Mouse (Mus musculus) adrenal gland, adult 18-20 months (tissue): Measurements from ENCODE around the gene Aaas. TPM values are rescaled to one million over a fixed set of nuclear protein-coding genes. Genes with fewer than 3 reads are reported as not detected.

Experiments used
- DNase-seq, 2 experiments: peaks; one replicate each; pipeline ENCODE4 v3.0.0; 2021 to 2022; ENCODE audit warnings: low spot score in 2 of 2
- total RNA-seq, 2 experiments: library from RNA; stranded (reverse); gene quantifications; 1 replicate in 1 of 2; 2 replicates in 1 of 2; pipeline ENCODE4 v1.2.3; 2021

The Aaas gene
- total RNA-seq, 2 experiments from 2014 or later, result 12.0 to 14.7 TPM

DNA sequence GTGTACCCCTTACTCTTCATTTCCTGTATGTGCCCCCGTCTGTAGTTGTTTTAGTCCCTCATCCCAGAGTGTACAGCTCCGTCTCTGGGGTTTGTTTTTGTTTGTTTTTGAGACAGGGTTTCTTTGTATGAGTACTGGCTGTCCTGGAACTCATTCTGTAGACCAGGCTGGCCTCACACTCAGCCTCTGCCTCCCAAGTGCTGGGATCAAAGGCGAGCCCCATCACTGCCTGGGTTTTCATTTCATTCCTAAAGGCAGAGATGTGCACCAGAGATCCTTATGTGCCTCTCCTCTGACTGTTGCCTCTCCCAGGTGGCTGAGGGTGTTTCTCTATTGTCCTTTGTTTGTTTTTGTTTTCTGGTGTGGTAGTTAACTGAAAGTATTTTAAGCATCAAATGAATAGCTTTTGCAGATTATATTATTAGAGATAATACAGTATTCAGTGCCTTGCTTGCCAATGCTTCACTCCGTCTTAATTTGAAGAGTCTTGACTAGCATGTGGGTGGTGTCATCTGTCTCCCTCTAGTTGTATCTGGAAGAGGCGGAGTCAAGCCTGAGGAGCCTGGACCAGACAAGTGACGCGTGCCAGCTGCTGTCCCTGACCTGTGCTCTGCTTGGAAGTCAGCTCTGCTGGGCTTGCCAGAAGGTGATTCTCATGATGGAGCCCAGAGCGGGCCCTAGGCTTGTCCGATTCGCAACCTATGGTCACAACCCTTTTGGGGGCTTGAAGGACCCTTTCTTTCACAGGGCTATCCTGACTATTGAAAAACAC lies 40.3 kb downstream of the Aaas start:
- peak; percentile 38 to 40 for DNase-seq

DNA sequence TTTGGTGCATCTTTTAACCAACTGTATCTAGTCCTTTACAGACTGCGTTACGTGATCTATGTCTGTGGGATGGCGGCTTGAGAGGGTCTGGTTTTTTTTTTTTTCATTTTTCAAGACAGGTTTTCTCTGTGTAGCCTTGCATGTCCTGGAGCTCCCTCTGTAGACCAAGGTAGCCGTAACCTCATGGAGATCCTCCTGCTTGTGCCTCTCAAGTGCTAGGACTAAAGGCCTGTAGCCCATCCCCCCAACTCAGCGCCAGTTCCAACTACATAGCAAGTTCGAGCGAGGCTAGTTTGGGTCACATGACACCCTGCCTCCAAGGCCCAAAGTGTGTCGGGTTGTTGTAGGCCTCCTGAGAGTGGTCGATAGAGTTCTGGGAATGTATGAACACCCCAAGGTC lies 41.9 kb downstream of the Aaas start:
- no peak for DNase-seq

DNA sequence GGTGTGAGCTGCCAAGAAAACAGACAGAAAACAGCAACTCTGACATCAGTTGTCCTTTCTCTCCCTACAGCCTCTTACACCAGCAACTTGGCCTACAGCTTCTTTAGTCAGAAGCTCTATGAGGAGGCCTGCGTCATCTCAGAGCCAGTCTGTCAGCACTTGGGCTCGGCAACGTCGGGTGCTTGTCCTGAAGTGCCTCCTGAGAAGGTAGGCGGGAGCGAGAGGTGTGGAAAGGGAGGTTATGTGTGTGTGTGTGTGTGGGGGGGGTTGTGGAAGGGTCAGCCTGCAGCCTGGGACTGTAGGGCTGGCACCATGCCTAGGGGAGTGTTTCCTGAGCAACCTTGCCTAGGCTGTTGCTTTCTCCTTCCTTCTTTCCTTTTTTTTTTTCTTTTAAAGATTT lies 48.0 kb downstream of the Aaas start:
- no peak for DNase-seq

DNA sequence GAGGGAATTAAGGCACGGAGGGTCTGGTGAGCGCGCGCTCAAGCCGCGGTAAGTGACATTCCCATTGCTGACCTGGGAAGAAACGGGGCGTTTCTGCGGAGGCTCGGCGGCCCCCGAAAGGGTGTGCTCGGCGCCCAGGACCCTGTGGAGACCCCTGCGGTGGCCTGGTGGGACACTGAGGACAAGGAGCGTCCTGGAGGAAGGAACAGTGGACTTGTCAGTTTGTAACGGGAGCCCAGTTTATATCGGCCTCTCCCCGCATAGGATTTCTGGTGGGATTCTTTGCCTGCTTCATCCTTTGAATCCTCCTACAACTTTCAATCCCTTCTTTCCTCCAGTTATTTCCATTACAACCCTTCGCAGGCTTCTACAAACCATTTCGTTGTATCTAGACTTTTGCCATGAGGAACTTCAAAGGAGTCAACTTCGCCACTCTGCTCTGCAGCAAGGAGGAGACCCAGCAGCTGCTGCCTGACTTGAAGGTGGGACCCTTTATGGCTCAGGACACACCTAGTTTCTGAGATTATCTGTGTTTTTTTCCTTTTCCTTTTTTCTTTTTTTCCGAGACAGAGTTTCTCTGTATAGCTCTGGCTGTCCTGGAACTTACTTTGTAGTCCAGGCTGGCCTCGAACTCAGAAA lies 54.1 kb downstream of the Aaas start:
- DNase-seq, result no peak

DNA sequence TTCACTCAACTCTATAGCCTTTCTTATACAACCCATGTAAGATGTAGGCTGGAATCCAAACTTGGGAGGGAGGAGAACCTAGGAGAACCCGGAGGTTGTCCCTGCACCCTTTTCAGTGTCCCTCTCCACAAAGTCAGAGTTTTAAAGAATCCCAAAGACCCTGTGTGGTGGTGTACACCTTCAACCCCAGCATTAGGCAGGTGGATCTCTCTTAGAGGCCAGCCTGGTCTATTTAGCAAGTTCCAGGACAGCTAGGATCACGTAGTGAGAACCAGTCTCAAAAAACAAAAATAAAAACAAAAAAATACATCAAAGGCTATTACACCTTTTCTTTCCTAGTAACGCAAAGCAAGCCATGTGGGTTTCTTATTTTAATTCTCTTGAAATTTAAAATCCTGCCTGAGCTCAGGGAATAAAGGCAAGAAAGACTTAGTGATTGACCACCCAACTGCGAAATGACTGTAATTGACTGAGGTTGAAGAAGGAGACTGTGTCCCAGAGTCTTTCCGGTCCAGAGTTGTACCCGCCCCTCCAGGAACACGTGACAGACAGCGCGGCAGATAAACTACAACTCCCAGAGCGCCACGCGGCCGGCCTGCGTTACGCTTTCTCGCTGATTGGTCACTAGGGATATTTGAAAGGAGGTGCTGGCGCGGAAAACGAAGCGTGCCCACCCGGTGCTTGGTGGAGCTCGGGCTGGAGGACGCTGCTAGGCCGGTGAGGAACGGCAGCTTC lies 54.8 kb downstream of the Aaas start, which contains the start of gene Espl1:
Espl1 (plus strand) TSS at position 634 of the 735 bp plus-strand sequence.
- DNase-seq, result peak; percentile 87 to 90

Other genes with a start within 250 kb of the Aaas start
- 10 to 100 TPM; 33.0 to 36.9 TPM for gene Spryd3, start 214.5 kb downstream of the Aaas start, total RNA-seq
- 10 to 100 TPM; 45.1 to 66.2 TPM for gene Igfbp6, start 206.4 kb downstream of the Aaas start, total RNA-seq
- gene Soat2, start 200.2 kb downstream of the Aaas start, total RNA-seq, result under 1 TPM; 0.26 to 0.56 TPM
- 10 to 100 TPM; 49.8 to 65.0 TPM for gene Zfp740, start 147.5 kb downstream of the Aaas start, total RNA-seq
- gene Csad, start 146.0 kb downstream of the Aaas start, total RNA-seq, result 100 to 1,000 TPM in 1 of 2 experiments, 10 to 100 TPM in 1; 81.7 to 106 TPM
- 1 to 10 TPM; 4.1 to 7.4 TPM for gene Itgb7, start 118.8 kb downstream of the Aaas start, total RNA-seq
- gene Rarg, start 93.3 kb downstream of the Aaas start, total RNA-seq, result 10 to 100 TPM; 21.7 to 27.2 TPM
- under 1 TPM in 1 of 2 experiments, not detected in 1; 0.13 TPM for gene Gm9918, start 80.2 kb downstream of the Aaas start, total RNA-seq
- gene Mfsd5, start 71.3 kb downstream of the Aaas start, total RNA-seq, result 10 to 100 TPM; 32.6 to 35.2 TPM
- 1 to 10 TPM; 1.3 to 1.9 TPM for gene Espl1, start 54.5 kb downstream of the Aaas start, total RNA-seq
- 100 to 1,000 TPM; 443 to 458 TPM for gene Pfdn5, start 24.7 kb downstream of the Aaas start, total RNA-seq
- gene Myg1, start 19.1 kb downstream of the Aaas start, total RNA-seq, result 10 to 100 TPM; 48.9 to 54.7 TPM
- under 1 TPM in 1 of 2 experiments, not detected in 1; 0.10 TPM for gene Sp7, start 16.4 kb upstream of the Aaas start, total RNA-seq
- 10 to 100 TPM; 61.1 to 62.1 TPM for gene Sp1, start 55.4 kb upstream of the Aaas start, total RNA-seq
- gene Amhr2, start 94.6 kb upstream of the Aaas start, total RNA-seq, result 1 to 10 TPM; 1.5 to 2.0 TPM
- gene Prr13, start 108.3 kb upstream of the Aaas start, total RNA-seq, result 100 to 1,000 TPM in 1 of 2 experiments, 10 to 100 TPM in 1; 86.2 to 148 TPM
- 100 to 1,000 TPM; 628 to 756 TPM for gene Pcbp2, start 119.8 kb upstream of the Aaas start, total RNA-seq
- not detected for gene Gm10337, start 153.0 kb upstream of the Aaas start, total RNA-seq
- 1 to 10 TPM; 5.8 to 7.6 TPM for gene Map3k12, start 166.3 kb upstream of the Aaas start, total RNA-seq
- 10 to 100 TPM; 35.5 to 36.1 TPM for gene Tarbp2, start 167.4 kb upstream of the Aaas start, total RNA-seq
- 1 to 10 TPM; 1.8 to 1.9 TPM for gene Npff, start 174.2 kb upstream of the Aaas start, total RNA-seq